Mouse (Mus musculus): Measurements from ENCODE around the gene Gpr19.

- no peak for TF ChIP-seq CTCF (IDR thresholded peaks at IDR 0.05; ENCODE audit: low read depth)
- TF ChIP-seq EP300 (IDR thresholded peaks at IDR 0.05; ENCODE audit: low read depth), result no peak
Measured at GRCm38 (mm10) chr6:134877892-134878291, 20.5 kb downstream of the Gpr19 start.

Measured in heart, postnatal 0 days (tissue).